Mouse (Mus musculus) Muller cell, postnatal 12 days (primary cell): ENCODE measurements around the gene Itgb6.

Experiments
- DNase-seq: peaks from one replicate; pipeline ENCODE4 v3.0.0-alpha.2; 2015; ENCODE audit errors: inconsistent ontology term

Itgb6 gene

DNA sequence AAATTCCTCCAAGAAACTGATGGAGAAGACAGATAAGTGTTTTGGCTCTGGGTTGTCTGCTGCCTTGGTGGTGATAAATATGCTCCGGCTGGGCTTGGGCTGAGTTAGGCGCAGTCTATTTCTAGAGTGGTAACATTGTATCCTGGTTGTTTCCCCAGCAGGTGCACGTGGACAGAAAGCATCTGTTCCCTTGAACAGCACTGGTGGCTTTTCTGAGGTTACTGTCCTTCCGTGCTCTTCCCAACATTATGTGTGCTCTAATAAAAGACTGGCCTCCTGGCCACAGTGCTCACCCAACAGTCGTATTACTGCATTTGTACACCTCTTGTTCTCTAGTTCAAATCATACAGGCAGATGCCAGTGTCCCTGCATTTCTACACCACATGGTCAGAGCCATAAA is 9.6 kb downstream of the Itgb6 start:
- DNase-seq: no peak

DNA sequence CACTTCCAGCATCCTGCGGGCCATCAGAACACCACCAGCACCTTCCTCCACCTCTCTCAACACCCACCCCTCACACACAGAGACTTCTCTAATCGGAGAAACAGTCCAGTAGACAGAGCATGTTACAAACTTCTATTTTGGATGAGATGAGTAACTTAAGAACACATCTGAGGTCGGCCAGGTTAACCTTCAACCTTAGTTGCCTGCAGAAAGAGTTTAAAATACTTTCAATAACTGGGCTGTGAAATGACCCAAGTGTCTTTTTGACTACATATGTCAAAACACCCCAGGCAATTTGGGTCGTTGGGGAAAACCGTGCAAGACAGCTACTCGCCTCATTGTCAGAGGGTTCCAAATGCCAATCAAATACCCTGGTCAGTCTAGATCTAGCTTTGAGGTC is 10.0 kb downstream of the Itgb6 start:
- DNase-seq: no peak

DNA sequence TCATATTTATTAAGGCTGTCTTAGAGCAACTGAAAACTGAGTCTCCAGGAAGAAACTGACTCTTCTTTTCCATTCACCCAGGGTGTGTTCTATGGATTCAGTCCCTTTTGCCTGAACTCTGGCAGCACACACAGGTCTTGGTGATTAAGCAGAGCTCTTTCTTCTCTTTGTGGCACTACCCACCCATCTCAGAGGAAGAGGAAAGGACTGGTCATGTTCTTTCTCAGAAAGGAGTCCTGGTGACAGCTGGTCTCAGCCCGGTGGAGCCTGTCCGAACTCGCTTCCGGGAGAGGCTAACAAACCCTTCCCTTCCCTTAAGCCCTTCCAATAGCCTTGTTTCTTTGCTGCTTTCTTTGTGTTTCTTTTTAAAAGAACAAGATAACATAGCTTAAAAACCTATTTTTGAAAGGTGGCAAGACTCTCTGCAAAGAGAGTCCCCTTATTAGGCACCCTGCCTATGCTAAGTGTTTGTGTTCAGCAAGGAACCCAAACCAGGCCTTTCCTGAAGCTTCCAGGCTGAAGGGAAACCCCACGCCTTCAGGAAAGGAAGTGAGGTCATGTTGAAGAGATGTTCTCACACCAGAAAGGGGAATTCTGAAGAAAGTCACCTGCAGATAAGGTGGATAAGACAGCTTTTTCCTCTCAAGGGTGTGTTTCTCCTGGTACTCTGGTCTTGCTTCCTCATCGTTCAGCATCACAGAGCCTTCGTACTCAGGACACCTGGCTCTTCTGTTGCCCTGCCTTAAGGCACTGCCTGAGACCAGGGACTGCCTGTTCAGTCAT is 11.2 kb downstream of the Itgb6 start:
- DNase-seq: no peak

DNA sequence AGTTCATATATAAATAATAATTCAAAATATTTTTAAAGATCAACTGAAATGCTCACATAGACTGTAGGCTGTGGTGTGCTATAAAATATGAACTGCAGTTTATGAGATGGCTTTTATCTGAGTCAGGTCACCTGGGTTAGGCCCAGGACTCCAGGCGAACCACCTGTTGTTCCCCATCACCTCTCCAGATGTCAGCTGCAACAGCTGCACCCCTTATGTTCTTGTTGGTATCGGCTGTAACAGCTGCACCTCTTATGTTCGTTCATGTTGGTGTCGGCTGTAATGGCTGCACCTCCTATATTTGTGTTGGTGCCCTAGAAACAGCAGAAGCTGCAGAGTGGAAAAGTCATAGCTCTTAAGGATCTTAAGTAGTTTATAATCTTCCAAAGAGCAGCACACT is 12.1 kb downstream of the Itgb6 start:
- no peak for DNase-seq

DNA sequence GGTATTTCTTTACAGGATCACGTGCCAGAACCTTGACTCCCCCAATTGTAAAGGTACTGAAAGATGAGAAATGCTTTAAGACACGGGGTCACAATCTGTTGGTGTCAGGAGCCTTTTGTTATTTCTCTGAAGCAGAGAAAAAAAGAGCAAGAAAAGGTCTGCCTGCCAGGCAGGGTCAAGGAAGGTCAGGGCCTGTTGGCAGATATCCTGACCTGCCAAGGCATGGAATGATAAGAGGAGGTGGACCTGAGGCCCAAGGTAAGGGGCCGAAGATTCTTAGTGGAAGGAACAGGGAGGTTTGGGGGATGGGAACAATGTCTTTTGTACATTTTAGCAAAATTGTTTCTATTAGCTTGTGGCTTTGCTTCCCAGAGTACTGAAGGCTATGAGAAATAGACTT is 13.8 kb downstream of the Itgb6 start:
- no peak for DNase-seq

DNA sequence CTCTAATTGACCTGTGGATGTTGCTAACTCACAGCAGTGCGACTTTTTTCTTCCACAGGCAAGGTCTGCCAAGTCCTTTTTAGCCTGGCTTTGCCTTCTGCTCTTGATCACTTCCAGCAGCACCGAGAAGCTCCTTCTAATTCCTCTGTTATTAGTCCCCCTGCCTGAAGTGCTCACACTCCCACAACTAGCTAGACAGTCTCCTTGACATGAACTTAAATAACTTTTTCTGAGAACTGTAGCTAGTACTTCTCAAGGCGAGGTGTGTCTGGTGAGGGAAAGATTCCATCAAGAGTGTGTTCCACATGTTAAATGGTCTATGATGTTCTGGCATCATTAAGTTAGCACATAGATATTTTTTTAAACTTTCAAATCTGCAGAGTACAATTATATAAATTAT is 15.6 kb downstream of the Itgb6 start:
- no peak for DNase-seq

DNA sequence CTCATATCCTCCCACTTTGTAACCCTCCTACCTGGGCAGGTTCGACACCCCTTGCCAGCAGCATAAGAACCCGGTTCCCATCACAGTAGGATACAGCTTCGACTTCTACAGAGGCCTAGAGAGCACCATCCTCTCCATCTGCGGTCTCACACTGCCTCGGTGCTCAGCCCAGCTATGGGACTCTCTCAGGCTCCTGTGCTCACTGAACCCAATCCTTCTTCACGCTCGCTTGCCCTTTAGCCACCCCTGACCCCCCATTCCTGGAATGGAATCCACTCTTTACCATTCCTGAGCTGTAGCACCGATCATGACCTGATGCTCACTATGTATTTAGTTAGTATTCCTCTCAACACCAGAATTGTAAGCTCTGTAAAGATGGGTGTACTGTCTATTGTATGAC is 17.0 kb downstream of the Itgb6 start:
- DNase-seq: no peak

DNA sequence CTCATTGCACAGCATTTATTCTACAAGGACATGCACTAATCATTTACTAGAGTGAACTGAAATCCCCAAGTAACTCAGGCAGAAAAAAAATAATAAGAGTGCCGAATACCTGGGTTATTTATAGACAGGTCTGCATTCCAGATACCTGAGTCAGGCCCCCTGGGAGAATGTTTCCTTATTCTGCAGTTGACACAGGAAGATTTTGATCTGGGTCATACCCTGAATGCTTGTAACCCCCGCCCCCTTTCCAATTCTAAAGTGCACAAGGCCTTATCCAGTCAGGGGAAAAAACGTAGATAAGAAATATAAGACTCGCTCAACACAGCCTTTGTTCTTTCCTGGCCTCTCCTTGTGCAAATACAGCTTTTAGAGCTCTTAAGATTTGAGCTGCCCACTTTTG is 19.1 kb downstream of the Itgb6 start:
- DNase-seq: peak; percentile 51

DNA sequence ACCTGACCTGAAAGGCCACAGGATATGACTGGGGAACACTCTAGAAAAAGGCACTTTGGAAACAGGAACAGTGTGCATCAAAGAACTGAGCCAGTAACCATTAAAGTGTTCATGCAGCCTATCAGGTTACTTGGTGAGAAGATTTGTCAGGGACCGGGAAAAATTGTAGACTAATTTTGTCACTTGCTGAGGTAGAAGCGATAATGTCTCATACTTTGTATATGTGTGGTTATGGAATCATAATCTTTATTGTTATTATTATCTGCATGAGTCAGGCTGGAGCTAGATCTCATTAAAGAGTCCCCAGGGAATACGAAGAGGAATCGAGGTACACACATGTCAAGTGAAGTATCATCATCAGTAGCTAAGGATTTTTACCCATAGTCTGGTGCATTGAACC is 21.5 kb downstream of the Itgb6 start:
- no peak for DNase-seq

DNA sequence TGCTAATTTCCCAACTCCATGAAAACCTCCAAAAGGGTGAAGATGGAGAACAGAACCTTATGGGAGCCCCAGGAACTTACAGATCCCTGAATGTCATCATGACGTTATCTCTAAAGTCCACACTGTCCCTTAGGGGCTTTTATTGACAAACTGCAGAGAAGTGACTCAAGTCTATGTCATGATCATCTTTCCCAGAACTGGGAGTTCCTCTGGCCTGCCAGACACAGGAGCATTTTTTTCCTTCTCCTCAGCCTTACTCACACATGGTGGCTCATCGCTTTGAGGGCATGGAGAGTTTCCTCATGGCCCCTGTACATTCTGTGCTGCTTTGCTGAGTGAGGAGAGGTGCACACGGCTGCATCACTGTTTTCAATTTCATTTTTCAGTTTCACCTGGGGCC is 22.4 kb downstream of the Itgb6 start:
- peak; percentile 46 for DNase-seq

DNA sequence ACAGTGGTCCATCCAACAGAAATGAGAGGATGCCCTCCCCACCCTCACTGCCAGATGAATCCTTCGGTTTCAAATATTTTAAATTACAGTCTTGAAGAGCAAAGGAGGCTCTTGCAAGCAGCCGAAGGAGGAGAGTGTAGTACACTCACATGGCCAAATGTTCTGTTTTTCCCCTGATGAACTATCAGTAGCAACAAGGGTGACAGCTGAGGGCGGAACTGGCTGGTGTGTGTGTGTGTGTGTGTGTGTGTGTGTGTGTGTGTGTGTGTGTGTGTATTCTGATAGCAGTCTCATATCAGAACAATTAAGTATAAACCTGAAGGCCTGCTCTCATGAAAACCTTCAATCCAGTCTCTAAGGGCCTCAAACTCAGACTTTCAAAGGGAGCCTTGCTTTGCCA is 22.9 kb downstream of the Itgb6 start:
- DNase-seq: no peak

DNA sequence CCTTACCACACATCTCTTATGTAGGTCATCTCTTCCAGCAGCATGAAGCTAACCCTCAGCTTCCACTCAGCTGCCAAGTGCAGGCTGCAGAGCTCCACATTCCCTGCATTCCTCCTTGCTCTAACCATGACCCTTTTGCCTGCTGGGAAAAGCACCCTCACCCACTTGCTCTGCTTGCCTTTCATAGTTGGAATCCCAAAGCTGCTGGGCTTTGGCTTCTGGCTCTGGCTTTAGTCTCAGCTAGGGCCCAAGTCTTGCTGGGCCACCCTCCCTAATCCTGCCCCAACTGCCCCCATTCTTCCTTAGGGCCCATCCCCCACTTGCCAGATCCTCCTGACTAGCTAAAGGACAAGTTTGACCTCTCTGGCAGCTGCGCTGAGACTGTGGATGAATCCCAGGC is 24.3 kb downstream of the Itgb6 start:
- peak; percentile 93 for DNase-seq

DNA sequence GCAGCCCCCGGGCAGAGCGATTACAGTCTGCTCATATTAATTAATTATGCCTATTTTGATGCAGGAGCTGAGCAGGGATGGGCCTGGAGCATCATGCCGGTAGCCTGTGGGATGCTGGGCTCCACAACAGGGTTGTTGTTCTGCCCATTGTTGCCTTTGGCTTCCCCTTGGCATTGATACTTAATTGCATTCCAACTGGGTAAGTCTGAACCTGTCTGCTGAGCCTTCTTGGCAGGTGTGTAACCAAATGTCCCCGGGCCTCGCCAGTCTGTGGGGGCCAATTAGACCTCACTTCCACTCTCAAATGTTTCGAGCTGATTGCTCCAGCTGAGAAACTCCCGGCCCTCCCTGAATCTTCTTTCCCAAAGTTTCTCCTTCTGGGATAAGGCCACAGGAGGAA is 24.9 kb downstream of the Itgb6 start:
- peak; percentile 92 for DNase-seq

DNA sequence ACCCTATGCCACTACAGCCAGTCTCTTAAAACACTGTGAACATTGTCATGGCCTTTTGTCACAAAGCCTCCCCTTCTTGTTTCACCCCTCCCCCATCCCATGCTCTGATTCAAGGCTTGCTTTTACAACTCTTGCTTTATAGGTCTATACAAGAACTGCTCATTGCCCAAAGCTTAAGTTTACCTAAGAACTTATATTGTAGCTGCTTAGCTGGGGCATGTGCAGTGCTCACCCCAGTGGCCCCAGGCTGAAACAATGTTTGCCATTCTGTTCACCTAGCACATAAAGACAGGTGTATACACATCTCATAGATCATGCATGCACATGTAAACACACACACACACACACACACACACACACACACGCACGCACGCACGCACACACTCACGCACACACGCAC is 25.9 kb downstream of the Itgb6 start:
- no peak for DNase-seq

DNA sequence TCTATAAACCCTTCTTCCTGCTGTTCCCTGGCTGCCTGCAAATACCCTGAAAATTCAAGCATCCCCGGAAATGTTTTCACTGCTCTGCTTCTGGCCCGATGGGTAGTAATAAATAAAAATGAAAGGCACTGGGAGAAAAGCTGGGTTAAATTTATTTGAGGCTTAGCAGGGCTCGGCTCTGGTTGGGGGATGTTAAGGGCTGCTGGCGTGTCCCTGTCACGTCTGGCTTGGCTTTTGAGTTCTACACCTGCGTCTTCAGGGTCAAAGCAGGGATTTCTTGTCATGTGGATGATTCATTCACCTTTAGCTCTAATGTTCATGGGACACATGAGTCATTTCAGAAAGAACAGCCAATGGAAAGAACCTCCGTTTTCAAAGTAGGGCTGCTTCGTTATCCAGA is 26.7 kb downstream of the Itgb6 start:
- DNase-seq: no peak

DNA sequence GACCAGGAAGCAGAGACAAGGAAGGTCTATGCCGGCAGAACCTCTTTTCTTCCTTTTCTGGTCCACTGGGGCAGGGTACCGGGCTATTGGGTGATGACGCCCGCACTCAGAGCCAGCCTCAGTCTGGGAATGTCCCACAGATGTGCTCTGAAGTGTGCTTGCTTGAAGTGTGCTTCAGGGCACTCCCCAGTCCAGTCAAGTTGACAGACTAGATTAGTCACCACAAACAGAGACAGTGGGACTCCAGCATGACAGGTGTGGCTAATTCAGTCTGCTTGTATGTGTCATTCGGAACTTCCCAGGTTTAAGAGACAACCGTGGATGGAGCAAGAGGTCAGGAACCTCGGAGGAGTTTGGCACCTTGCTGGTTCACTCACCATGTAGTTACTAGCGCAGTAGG is 27.9 kb downstream of the Itgb6 start:
- no peak for DNase-seq

DNA sequence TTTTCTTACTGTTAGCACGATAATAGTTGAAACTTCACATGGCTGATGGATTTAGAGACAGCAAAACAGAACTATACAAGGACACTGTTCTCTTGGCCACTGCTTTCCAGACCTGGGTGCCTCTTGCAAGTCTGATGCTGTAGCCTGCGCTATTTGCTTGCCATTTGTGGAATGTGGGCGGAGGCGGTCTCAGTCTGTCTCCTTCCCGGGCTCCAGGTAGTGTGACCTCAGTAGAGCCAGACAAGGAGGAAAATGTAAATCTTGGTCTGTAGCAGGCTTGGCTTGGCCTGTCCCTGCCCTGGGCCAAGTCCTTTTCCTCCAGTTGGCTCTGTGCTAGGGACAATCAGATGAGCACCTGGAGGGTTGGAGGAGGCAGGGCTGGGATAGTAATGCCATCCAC is 30.2 kb downstream of the Itgb6 start:
- no peak for DNase-seq

DNA sequence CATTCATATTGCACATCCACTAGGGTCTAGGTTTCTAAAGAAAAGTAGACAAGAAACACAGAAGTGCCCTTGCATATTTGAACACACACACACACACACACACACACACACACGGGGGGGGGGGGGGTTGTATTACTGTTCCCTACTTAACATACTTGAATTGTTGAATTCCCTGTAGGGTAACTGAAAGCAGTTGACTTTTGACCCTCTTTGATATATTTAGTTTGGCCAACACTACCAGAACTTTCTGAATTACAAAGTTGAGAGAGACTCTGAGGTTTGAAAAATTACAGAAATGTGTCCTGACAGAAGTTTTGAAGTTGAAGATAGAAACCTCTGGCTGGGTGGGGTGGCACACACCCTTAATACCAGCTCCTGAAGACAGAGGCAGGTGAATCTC is 32.2 kb downstream of the Itgb6 start:
- DNase-seq: no peak

DNA sequence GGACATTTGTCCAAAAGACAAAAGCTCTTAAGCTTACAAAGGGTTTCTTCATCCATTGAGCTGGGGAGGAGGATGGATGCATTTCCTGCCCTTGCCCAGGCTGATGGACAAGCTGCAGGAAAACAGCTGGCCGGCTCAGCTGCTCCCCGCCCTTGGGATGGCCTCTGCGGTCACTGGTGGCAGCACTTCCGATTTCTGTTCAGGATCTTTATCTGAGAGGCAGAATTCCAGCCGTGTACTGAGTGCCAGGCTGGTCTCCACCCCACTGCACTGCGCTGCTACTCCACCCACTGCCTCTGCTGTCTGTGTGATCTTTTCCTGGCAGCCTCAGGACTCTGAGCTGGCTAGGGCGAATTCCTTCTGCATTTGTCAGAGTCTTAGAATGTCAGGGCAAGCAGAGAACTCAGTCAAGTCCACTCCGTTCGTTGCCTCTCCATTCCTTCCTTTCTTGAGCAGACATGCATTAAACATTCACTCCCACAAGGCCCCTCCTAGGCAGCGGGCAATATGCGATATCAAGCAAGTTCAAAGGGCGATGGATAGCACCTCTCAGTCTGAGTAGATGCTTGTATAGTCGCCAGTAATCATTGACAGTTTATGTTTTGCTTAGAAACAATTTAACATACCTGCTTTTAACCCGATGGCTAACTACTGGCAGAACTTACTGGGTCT is 33.4 kb downstream of the Itgb6 start:
- peak; percentile 91 for DNase-seq

DNA sequence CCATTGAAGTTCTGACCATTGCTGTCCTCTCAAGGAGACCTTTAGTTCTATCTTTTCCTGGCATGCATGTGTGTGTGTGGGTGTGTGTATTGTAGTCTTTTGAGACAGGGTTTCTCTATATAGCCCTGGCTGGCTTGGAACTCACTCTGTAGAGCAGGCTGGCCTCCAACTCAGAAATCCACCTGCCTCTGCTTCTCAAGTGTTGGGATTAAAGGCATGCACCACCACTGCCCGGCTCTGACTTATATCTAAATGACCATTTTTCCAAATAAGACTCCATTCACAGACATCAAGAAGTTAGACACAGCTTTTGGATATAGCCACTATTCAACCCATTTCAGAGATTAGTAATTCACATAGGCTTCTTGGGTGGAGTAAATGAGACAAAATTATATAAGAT is 34.3 kb downstream of the Itgb6 start:
- DNase-seq: no peak

DNA sequence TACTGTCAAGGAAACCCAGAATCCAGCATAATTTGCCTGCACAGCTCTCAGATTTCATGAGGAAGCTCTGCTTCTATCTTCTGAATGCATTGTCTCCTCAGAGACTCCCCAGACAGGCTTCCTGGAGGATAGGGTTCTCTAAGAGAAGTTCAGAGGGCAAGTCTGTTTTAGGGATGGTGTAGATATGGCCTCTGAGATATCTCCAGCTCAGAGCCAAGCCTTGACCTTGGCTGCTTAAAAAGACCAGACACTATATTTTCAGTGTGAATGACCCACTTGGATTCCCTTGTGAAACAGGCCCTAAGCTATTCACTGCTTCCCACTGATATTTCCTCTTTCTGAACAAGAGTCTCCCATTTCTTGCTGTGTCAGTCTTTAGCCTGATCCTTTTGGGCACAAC is 36.5 kb downstream of the Itgb6 start:
- no peak for DNase-seq

DNA sequence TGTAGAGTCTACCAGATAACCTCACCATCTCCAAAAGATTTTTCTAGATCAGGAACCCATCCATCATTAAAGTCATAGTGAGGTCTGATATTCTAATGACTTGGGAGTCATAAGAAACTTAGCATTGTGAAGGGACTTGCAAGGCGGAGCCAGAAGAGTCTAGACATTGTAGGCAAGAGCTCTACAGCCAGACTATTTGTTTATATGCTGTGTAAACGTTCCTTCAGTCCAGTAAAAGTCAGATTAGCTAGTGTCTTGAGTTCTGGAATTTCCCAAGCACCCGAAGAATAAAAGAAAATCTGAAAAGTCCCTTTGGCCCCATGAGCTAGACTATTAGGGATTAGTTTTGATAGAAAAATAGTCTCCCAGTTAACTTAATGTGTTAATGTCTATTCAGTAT is 38.3 kb downstream of the Itgb6 start:
- no peak for DNase-seq

DNA sequence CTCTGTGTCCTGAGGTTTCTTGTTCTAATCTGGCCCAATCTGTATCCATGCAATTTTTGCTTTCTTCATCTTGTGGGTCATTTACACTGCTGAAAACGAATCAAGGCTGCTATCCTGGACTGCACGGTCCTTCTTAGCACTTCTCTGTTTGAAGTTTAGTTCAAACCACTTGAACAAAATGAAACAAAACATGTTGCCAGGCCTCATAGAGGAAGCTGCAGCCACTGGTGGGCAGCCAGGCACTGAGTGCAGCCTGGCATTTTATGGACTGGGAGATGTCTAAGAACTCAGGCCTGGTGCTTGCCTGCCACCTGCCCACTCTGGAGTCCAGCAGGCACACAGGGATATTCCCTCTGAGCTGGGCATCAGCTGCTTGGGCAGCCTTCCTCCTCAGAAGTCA is 39.9 kb downstream of the Itgb6 start:
- DNase-seq: no peak

DNA sequence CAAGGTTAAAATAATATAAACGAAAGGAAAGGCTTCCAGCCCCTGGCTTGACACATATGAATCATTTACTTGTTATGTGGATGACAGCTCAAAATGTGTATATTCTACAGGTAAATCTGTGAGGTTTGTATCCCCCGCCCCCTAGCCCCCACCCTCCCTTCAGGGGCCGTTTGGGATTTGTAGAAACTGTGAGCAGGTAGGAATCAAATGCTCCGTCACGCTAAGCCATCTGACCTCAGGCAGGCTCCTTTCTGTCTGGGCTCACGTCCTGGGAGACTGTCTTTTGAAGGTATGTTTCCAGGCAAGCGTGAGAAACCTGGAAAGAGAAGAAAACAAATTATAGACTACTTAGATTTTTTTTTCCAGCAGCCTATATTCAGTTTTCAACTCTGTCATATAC is 48.0 kb downstream of the Itgb6 start:
- no peak for DNase-seq
